ENCODE assay signal across 8 mouse cellular contexts in the genomic region with DNA sequence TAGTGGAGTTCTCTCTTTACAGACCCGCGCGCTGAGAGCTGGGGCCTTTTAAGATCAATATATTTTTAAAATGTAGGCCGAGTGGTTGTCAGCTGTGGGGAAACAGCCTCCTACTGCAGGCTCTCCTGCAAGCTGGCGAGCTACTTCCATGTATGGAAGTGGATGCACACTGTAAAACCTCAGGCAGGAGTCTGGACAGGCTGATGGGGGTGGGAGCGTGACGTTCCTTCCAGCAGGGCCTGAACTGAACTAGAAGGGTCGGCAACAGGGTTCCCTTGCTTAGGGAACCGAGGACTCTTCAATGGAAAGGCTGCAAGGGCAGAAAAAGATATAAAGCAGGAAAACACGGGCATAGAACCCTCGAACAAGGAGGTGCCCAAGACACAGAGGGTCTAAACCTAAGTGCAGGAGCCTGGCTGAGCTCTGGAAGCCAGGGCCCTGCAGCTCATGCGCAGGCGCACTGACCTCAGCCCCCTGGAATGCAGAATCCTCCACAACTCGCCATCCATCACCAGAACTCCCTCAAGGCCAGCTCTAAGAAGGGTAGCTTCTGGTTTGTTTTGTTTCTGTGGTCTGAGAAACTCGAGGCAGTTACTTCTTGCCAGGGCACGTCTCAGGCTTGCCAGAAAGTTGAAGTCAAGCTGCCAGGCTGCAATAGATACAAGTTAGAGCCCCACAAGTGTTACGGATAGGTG. TPM values are rescaled to one million over a fixed set of nuclear protein-coding genes. Genes with fewer than 3 reads are reported as not detected.
DNase-seq lines count a peak whose midpoint lies in the region; ATAC-seq and TF ChIP-seq lines count a peak whose summit lies in the region.

No protein-coding gene starts in this region.

- TF ChIP-seq CTCF in forebrain, postnatal 0 days (IDR thresholded peaks at IDR 0.05; ENCODE audit: low read depth): no peak

- no peak overlapping the region for H3K4me2 ChIP-seq in forebrain, postnatal 0 days (ENCODE audit: low read depth)
- peak overlapping the region; percentile 24; the same call in 1 of the 2 replicates for H3K4me2 ChIP-seq in embryonic facial prominence, embryonic 14.5 days (ENCODE audit: low read depth, low read length)
- H3K4me2 ChIP-seq in neural tube, embryonic 13.5 days: no peak overlapping the region

- DNase-seq in forebrain, embryonic 10.5 days (ENCODE audit: extremely low spot score, low spot score): no peak
- DNase-seq in forebrain, postnatal 0 days: no peak
- peak; percentile 94 for DNase-seq in embryonic facial prominence, embryonic 14.5 days (ENCODE audit: low spot score)
- peak; percentile 55 for DNase-seq in heart, postnatal 25 days (ENCODE audit: low spot score)
- DNase-seq in limb, embryonic 10.5 days (ENCODE audit: low spot score): peak; percentile 79
- no peak for DNase-seq in thymus, postnatal 10 days (ENCODE audit: low spot score in 2 of 2)
- DNase-seq in left cerebral cortex, postnatal 4 days: no peak

- no peaks in the 10 kb centered on the region for H3K27me3 ChIP-seq in forebrain, embryonic 10.5 days (ENCODE audit: poor library complexity, severe bottlenecking)
- no peaks in the 10 kb centered on the region; the same call in 1 of the 2 replicates for H3K27me3 ChIP-seq in forebrain, postnatal 0 days (ENCODE audit: insufficient read depth, low read length)
- H3K27me3 ChIP-seq in embryonic facial prominence, embryonic 14.5 days (replicated peaks; ENCODE audit: control insufficient read depth, insufficient read depth, low read length): no peaks in the 10 kb centered on the region
- H3K27me3 ChIP-seq in limb, embryonic 10.5 days (ENCODE audit: low read depth, poor library complexity, severe bottlenecking): no peaks in the 10 kb centered on the region
- no peaks in the 10 kb centered on the region for H3K27me3 ChIP-seq in neural tube, embryonic 13.5 days

- peak overlapping the region; percentile 72 for H3K27ac ChIP-seq in forebrain, embryonic 10.5 days
- no peak overlapping the region for H3K27ac ChIP-seq in forebrain, postnatal 0 days (ENCODE audit: low read depth, low read length)
- peak overlapping the region; percentile 88 for H3K27ac ChIP-seq in embryonic facial prominence, embryonic 14.5 days (replicated peaks; ENCODE audit: low read depth, low read length)
- H3K27ac ChIP-seq in limb, embryonic 10.5 days: peak overlapping the region; percentile 83
- H3K27ac ChIP-seq in neural tube, embryonic 13.5 days (replicated peaks): peak overlapping the region; percentile 64

- no peaks in the 10 kb centered on the region for H3K9me3 ChIP-seq in forebrain, embryonic 10.5 days
- H3K9me3 ChIP-seq in forebrain, postnatal 0 days (ENCODE audit: low read length): no peaks in the 10 kb centered on the region
- H3K9me3 ChIP-seq in embryonic facial prominence, embryonic 14.5 days (ENCODE audit: control insufficient read depth, low read length): no peaks in the 10 kb centered on the region
- H3K9me3 ChIP-seq in limb, embryonic 10.5 days (replicated peaks): no peaks in the 10 kb centered on the region
- no peaks in the 10 kb centered on the region for H3K9me3 ChIP-seq in neural tube, embryonic 13.5 days

- 73% methylated on average over 17 of the region's 17 CpGs for WGBS in forebrain, embryonic 10.5 days
- WGBS in forebrain, postnatal 0 days: 68% methylated on average over 17 of the region's 17 CpGs
- 30% methylated on average over 16 of the region's 17 CpGs for WGBS in embryonic facial prominence, embryonic 14.5 days
- WGBS in limb, embryonic 10.5 days: 43% methylated on average over 17 of the region's 17 CpGs
- 58% methylated on average over 17 of the region's 17 CpGs for WGBS in neural tube, embryonic 13.5 days

- H3K36me3 ChIP-seq in forebrain, embryonic 10.5 days (replicated peaks): peaks cover 19% of the 10 kb centered on the region
- H3K36me3 ChIP-seq in forebrain, postnatal 0 days (ENCODE audit: insufficient read depth): no peaks in the 10 kb centered on the region
- no peaks in the 10 kb centered on the region for H3K36me3 ChIP-seq in embryonic facial prominence, embryonic 14.5 days (ENCODE audit: control insufficient read depth, insufficient read depth, low read length)
- peaks cover 6% of the 10 kb centered on the region; the same call in 1 of the 2 replicates for H3K36me3 ChIP-seq in limb, embryonic 10.5 days
- no peaks in the 10 kb centered on the region for H3K36me3 ChIP-seq in neural tube, embryonic 13.5 days

- no peak overlapping the region for H3K4me3 ChIP-seq in forebrain, embryonic 10.5 days
- no peak overlapping the region for H3K4me3 ChIP-seq in forebrain, postnatal 0 days (ENCODE audit: low read depth, low read length)
- H3K4me3 ChIP-seq in embryonic facial prominence, embryonic 14.5 days (ENCODE audit: low read depth, low read length): no peak overlapping the region
- H3K4me3 ChIP-seq in limb, embryonic 10.5 days: peak overlapping the region; percentile 9; the same call in 1 of the 2 replicates
- no peak overlapping the region for H3K4me3 ChIP-seq in neural tube, embryonic 13.5 days

- intact Hi-C loops in heart, postnatal 25 days (cut with DNase I): no loop called here
- intact Hi-C loops in left cerebral cortex, postnatal 4 days (cut with DNase I): no loop called here

- no peak for ATAC-seq in forebrain, postnatal 0 days
- ATAC-seq in embryonic facial prominence, embryonic 14.5 days (ENCODE audit: low read depth): peak; percentile 89
- ATAC-seq in neural tube, embryonic 13.5 days (ENCODE audit: low read depth): peak; percentile 38; the same call in 1 of the 2 replicates

- H3K4me1 ChIP-seq in forebrain, embryonic 10.5 days: peaks cover 98% of the 10 kb centered on the region
- no peaks in the 10 kb centered on the region for H3K4me1 ChIP-seq in forebrain, postnatal 0 days (ENCODE audit: insufficient read depth)
- peaks cover 61% of the 10 kb centered on the region for H3K4me1 ChIP-seq in embryonic facial prominence, embryonic 14.5 days (ENCODE audit: control insufficient read depth, insufficient read depth, low read length)
- H3K4me1 ChIP-seq in limb, embryonic 10.5 days: peaks cover 76% of the 10 kb centered on the region
- H3K4me1 ChIP-seq in neural tube, embryonic 13.5 days (replicated peaks): peaks cover 88% of the 10 kb centered on the region

- H3K9ac ChIP-seq in forebrain, postnatal 0 days: no peak overlapping the region
- peak overlapping the region; percentile 35; the same call in 1 of the 2 replicates for H3K9ac ChIP-seq in embryonic facial prominence, embryonic 14.5 days (ENCODE audit: low read depth, low read length)
- H3K9ac ChIP-seq in neural tube, embryonic 13.5 days: 0 out of 2 replicates have a peak overlapping the region, but pooled peaks have one; percentile 4

RNA-seq across cellular contexts. Expression of gene Nxn, which starts 24.3 kb away (rescaled TPM):
- 55.4 and 62.3 TPM in 2 replicates for polyA plus RNA-seq in forebrain, embryonic 10.5 days (2016; fragmentation: Nextera tagmentation; extraction: Ambion mirVana)
- total RNA-seq in forebrain, postnatal 0 days (2014; rRNA removed): 19.0 and 22.1 TPM in 2 replicates
- 10.7 and 12.7 TPM in 2 replicates for polyA plus RNA-seq in forebrain, postnatal 0 days (2015; fragmentation: Nextera tagmentation; extraction: Ambion mirVana)
- polyA plus RNA-seq in embryonic facial prominence, embryonic 14.5 days (2014; fragmentation: Nextera tagmentation; extraction: Ambion mirVana): 63.8 and 70.2 TPM in 2 replicates
- 10 to 100 TPM; 11.6 to 14.8 TPM for total RNA-seq in heart, postnatal 25 days (2021)
- 53.3 and 55.7 TPM in 2 replicates for polyA plus RNA-seq in limb, embryonic 10.5 days (2016; fragmentation: Nextera tagmentation; extraction: Ambion mirVana)
- 36.4 and 38.7 TPM in 2 replicates for polyA plus RNA-seq in neural tube, embryonic 13.5 days (2015; fragmentation: Nextera tagmentation; extraction: Ambion mirVana)
- total RNA-seq in left cerebral cortex, postnatal 4 days (2021): 10 to 100 TPM; 12.4 to 15.7 TPM

RNA-seq across cellular contexts. Expression of gene Timm22, which starts 32.1 kb away (rescaled TPM):
- 127 and 128 TPM in 2 replicates for polyA plus RNA-seq in forebrain, embryonic 10.5 days (2016; fragmentation: Nextera tagmentation; extraction: Ambion mirVana)
- 48.6 and 56.6 TPM in 2 replicates for total RNA-seq in forebrain, postnatal 0 days (2014; rRNA removed)
- polyA plus RNA-seq in forebrain, postnatal 0 days (2015; fragmentation: Nextera tagmentation; extraction: Ambion mirVana): 93.2 and 98.2 TPM in 2 replicates
- 113 and 124 TPM in 2 replicates for polyA plus RNA-seq in embryonic facial prominence, embryonic 14.5 days (2014; fragmentation: Nextera tagmentation; extraction: Ambion mirVana)
- total RNA-seq in heart, postnatal 25 days (2021): 10 to 100 TPM; 51.1 to 57.1 TPM
- polyA plus RNA-seq in limb, embryonic 10.5 days (2016; fragmentation: Nextera tagmentation; extraction: Ambion mirVana): 144 and 147 TPM in 2 replicates
- polyA plus RNA-seq in neural tube, embryonic 13.5 days (2015; fragmentation: Nextera tagmentation; extraction: Ambion mirVana): 103 and 124 TPM in 2 replicates
- 10 to 100 TPM; 34.1 to 38.0 TPM for total RNA-seq in left cerebral cortex, postnatal 4 days (2021)

Comparison
In these comparisons a context has a peak if more than half of its experiments do, and no peak if none do; other contexts are left out.
1. DNase-seq: peak in embryonic facial prominence, embryonic 14.5 days (single experiment), heart, postnatal 25 days (single experiment) and limb, embryonic 10.5 days (single experiment); none in forebrain, embryonic 10.5 days (single experiment), forebrain, postnatal 0 days (single experiment), thymus, postnatal 10 days (0 of 2) and left cerebral cortex, postnatal 4 days (single experiment).